Mouse (Mus musculus) neural tube, embryonic 15.5 days (tissue): ENCODE results near the gene Ms4a5. TPM values are rescaled to one million over a fixed set of nuclear protein-coding genes. Genes with fewer than 3 reads are reported as not detected.

Experiments used
- polyA plus RNA-seq: library from polyadenylated mRNA; unstranded; fragments of >200 nt; fragmentation: Nextera tagmentation; extraction: Ambion mirVana; gene quantifications from 2 replicates; pipeline ENCODE4 v1.2.1, GENCODE M21; 2015

Ms4a5 gene
- polyA plus RNA-seq, 1 experiment from 2014 or later = not detected

Other genes with a start within 250 kb of the Ms4a5 start
- 2.3 TPM in 1 of 2 replicates, not detected in the other for gene Ms4a8a, start 202.8 kb downstream of the Ms4a5 start, polyA plus RNA-seq
- not detected in 2 replicates for gene 1700017D01Rik, start 153.0 kb downstream of the Ms4a5 start, polyA plus RNA-seq
- gene 1700025F22Rik, start 118.6 kb downstream of the Ms4a5 start, polyA plus RNA-seq = not detected in 2 replicates
- not detected in 2 replicates for gene Ms4a13, start 87.1 kb downstream of the Ms4a5 start, polyA plus RNA-seq
- not detected in 2 replicates for gene Ms4a12, start 51.4 kb downstream of the Ms4a5 start, polyA plus RNA-seq
- gene Ms4a1, start 17.6 kb downstream of the Ms4a5 start, polyA plus RNA-seq = 0.05 TPM in 1 of 2 replicates, not detected in the other
- gene Ms4a14, start 30.6 kb upstream of the Ms4a5 start, polyA plus RNA-seq = 0.05 TPM in 1 of 2 replicates, not detected in the other
- 3.8 and 4.2 TPM in 2 replicates for gene Ms4a7, start 52.3 kb upstream of the Ms4a5 start, polyA plus RNA-seq
- gene Ms4a4a, start 91.7 kb upstream of the Ms4a5 start, polyA plus RNA-seq = 3.3 and 4.2 TPM in 2 replicates
- 0.69 and 1.1 TPM in 2 replicates for gene Ms4a4c, start 120.9 kb upstream of the Ms4a5 start, polyA plus RNA-seq
- 2.6 TPM in 1 of 2 replicates, not detected in the other for gene Ms4a4b, start 159.7 kb upstream of the Ms4a5 start, polyA plus RNA-seq
- 3.1 and 5.1 TPM in 2 replicates for gene Ms4a6c, start 185.5 kb upstream of the Ms4a5 start, polyA plus RNA-seq
- 0.13 TPM in 1 of 2 replicates, not detected in the other for gene Gm8369, start 202.1 kb upstream of the Ms4a5 start, polyA plus RNA-seq
- 2.8 and 7.4 TPM in 2 replicates for gene Ms4a6b, start 232.6 kb upstream of the Ms4a5 start, polyA plus RNA-seq